Mouse (Mus musculus) lung, adult 10 weeks (tissue): ENCODE measurements around the gene Olfr128. TPM values are rescaled to one million over a fixed set of nuclear protein-coding genes. Genes with fewer than 3 reads are reported as not detected.

Experiments used
- polyA plus RNA-seq: library from polyadenylated mRNA; stranded (reverse); fragments of 350-450 nt; fragmentation: Illumina TruSeq; extraction: RNeasy Lipid Tissue Mini Kit (QIAGEN cat#74804); gene quantifications from one replicate; pipeline ENCODE4 v1.2.3, GENCODE M21; 2014; ENCODE audit warnings: low read depth, low replicate concordance; ENCODE audit not compliant: insufficient read depth

Olfr128 gene
- not detected for polyA plus RNA-seq

GRCm38 (mm10) chr17:37920248-37920647 lies at the start of gene Olfr128:
Gene Olfr128, plus strand, starts transcription at chr17:37920548.

GRCm38 (mm10) chr17:37900137-37900536 lies 20.2 kb upstream of the Olfr128 start, which contains the start of gene Olfr127:
Gene Olfr127, plus strand, starts transcription at chr17:37900437.

GRCm38 (mm10) chr17:37952979-37953378 lies 32.6 kb downstream of the Olfr128 start, which contains the start of gene Olfr761:
Gene Olfr761, minus strand, starts transcription at chr17:37953079.

Other genes starting within 250 kb of the Olfr128 start
- not detected for gene Olfr119, start 224.0 kb upstream of the Olfr128 start, polyA plus RNA-seq
- not detected for gene Olfr120, start 198.7 kb upstream of the Olfr128 start, polyA plus RNA-seq
- not detected for gene Olfr121, start 171.7 kb upstream of the Olfr128 start, polyA plus RNA-seq
- not detected for gene Olfr122, start 151.9 kb upstream of the Olfr128 start, polyA plus RNA-seq
- not detected for gene Olfr123, start 127.0 kb upstream of the Olfr128 start, polyA plus RNA-seq
- not detected for gene Olfr124, start 120.7 kb upstream of the Olfr128 start, polyA plus RNA-seq
- not detected for gene Olfr125, start 87.6 kb upstream of the Olfr128 start, polyA plus RNA-seq
- gene Olfr126, start 73.1 kb upstream of the Olfr128 start, polyA plus RNA-seq: not detected
- not detected for gene Olfr127, start 20.1 kb upstream of the Olfr128 start, polyA plus RNA-seq
- gene Olfr761, start 32.5 kb downstream of the Olfr128 start, polyA plus RNA-seq: not detected
- gene Olfr129, start 139.5 kb downstream of the Olfr128 start, polyA plus RNA-seq: not detected
- not detected for gene Olfr130, start 143.4 kb downstream of the Olfr128 start, polyA plus RNA-seq
- gene Olfr131, start 168.1 kb downstream of the Olfr128 start, polyA plus RNA-seq: not detected
- not detected for gene Olfr132, start 214.0 kb downstream of the Olfr128 start, polyA plus RNA-seq
- gene Olfr133, start 224.7 kb downstream of the Olfr128 start, polyA plus RNA-seq: not detected